Mouse (Mus musculus) thymus, adult 2 months (tissue): ENCODE data around the gene Ctcf. TPM values are rescaled to one million over a fixed set of nuclear protein-coding genes. Genes with fewer than 3 reads are reported as not detected.

Experiments used
- DNase-seq: peaks from one replicate; pipeline ENCODE4 v3.0.0; 2021
- H3K27ac ChIP-seq: fragments of 200-500 bp; 2 replicates; pipeline ENCODE4 v1.5.1; 2012; ENCODE audit warnings: low read length, control low read depth; ENCODE audit not compliant: control insufficient read depth, insufficient read depth
- H3K27me3 ChIP-seq: fragments of 200-500 bp; 2 replicates; pipeline ENCODE4 v1.6.1; 2012; ENCODE audit warnings: mild to moderate bottlenecking, low read length, moderate library complexity, mixed read lengths; ENCODE audit not compliant: control insufficient read depth, insufficient read depth
- H3K36me3 ChIP-seq: fragments of 200-500 bp; 2 replicates; pipeline ENCODE4 v1.6.1; 2012; ENCODE audit warnings: mild to moderate bottlenecking, low read length, moderate library complexity; ENCODE audit not compliant: control insufficient read depth, insufficient read depth
- H3K4me1 ChIP-seq: fragments of 200-500 bp; replicated peaks from 2 replicates; pipeline ENCODE4 v1.6.1; 2012; ENCODE audit warnings: low read length; ENCODE audit not compliant: control insufficient read depth, insufficient read depth
- H3K4me3 ChIP-seq: fragments of 200-500 bp; 2 replicates; pipeline ENCODE4 v1.5.1; 2012; ENCODE audit warnings: mild to moderate bottlenecking, low read length, control low read depth, moderate library complexity; ENCODE audit not compliant: control insufficient read depth, insufficient read depth
- CTCF ChIP-seq: fragments of 200-500 bp; IDR thresholded peaks from 2 replicates; pipeline ENCODE4 v1.5.1; 2012; ENCODE audit warnings: mild to moderate bottlenecking, control low read depth, low read length, moderate library complexity, borderline replicate concordance; ENCODE audit not compliant: control insufficient read depth, poor library complexity, insufficient read depth; ENCODE audit errors: extremely low read depth
- POLR2A ChIP-seq: fragments of 200-500 bp; IDR thresholded peaks from 2 replicates; pipeline ENCODE4 v1.6.1; 2012; ENCODE audit warnings: mild to moderate bottlenecking, low read length, control low read depth, moderate library complexity; ENCODE audit not compliant: control insufficient read depth, poor library complexity, insufficient read depth; ENCODE audit errors: extremely low read depth
- WGBS: fragments of 180-500 bp; shearing (Covaris S2); methylation state at CpG from one replicate; pipeline ENCODE4 v1.1.7; 2018; 5-methylcytosine and 5-hydroxymethylcytosine counted together
- polyA plus RNA-seq: library from polyadenylated mRNA; depleted of rRNA; stranded (reverse); fragments of >200 nt; gene quantifications from 2 replicates; pipeline ENCODE4 v1.2.3, GENCODE M21; 2012

Gene Ctcf
- polyA plus RNA-seq, 1 experiment = 67.0 TPM

- no peak for DNase-seq
- peaks cover 6% of the 10 kb centered on the region; the same call in 1 of the 2 replicates for H3K4me1 ChIP-seq
- peaks cover 11% of the 10 kb centered on the region for H3K36me3 ChIP-seq
- H3K27ac ChIP-seq = no peak overlapping the region; the same call in 1 of the 2 replicates
- WGBS = 53% methylated on average over 1 of the region's 1 CpGs
- H3K4me3 ChIP-seq = no peak overlapping the region
- H3K27me3 ChIP-seq = no peaks in the 10 kb centered on the region
- TF ChIP-seq CTCF (no peak), POLR2A (no peak)
Measured at GRCm38 (mm10) chr8:105639835-105640234, 3.5 kb downstream of the Ctcf start.

- WGBS = 87% methylated on average over 2 of the region's 2 CpGs
- peaks cover 6% of the 10 kb centered on the region; the same call in 1 of the 2 replicates for H3K4me1 ChIP-seq
- no peak overlapping the region for H3K4me3 ChIP-seq
- TF ChIP-seq POLR2A (no peak), CTCF (no peak)
- H3K36me3 ChIP-seq = peaks cover 17% of the 10 kb centered on the region
- no peak for DNase-seq
- H3K27ac ChIP-seq = no peak overlapping the region
- no peaks in the 10 kb centered on the region for H3K27me3 ChIP-seq
Measured at GRCm38 (mm10) chr8:105640511-105640910, 4.1 kb downstream of the Ctcf start.

- peaks cover 29% of the 10 kb centered on the region for H3K36me3 ChIP-seq
- no peak overlapping the region for H3K27ac ChIP-seq
- no peaks in the 10 kb centered on the region for H3K27me3 ChIP-seq
- TF ChIP-seq POLR2A (no peak), CTCF (no peak)
- 87% methylated on average over 1 of the region's 1 CpGs for WGBS
- H3K4me3 ChIP-seq = no peak overlapping the region
- H3K4me1 ChIP-seq = no peaks in the 10 kb centered on the region
- no peak for DNase-seq
Measured at GRCm38 (mm10) chr8:105645205-105645604, 8.8 kb downstream of the Ctcf start.

- Histone ChIP-seq H3K4me1 (0 out of 2 replicates have a peak, but pooled peaks cover 3% of the 10 kb centered on the region), H3K4me3 (no peak overlapping the region), H3K36me3 (peaks cover 41% of the 10 kb centered on the region), H3K27ac (no peak overlapping the region), H3K27me3 (no peaks in the 10 kb centered on the region)
- DNase-seq = no peak
- 100% methylated on average over 1 of the region's 1 CpGs for WGBS
- TF ChIP-seq POLR2A (no peak), CTCF (no peak)
Measured at GRCm38 (mm10) chr8:105648929-105649328, 12.6 kb downstream of the Ctcf start.

- Histone ChIP-seq H3K4me3 (no peak overlapping the region), H3K4me1 (no peaks in the 10 kb centered on the region; the same call in 1 of the 2 replicates), H3K36me3 (peaks cover 26% of the 10 kb centered on the region), H3K27me3 (no peaks in the 10 kb centered on the region), H3K27ac (no peak overlapping the region)
- no peak for DNase-seq
- TF ChIP-seq POLR2A = no peak
- TF ChIP-seq CTCF = no peak
Measured at GRCm38 (mm10) chr8:105657641-105658040, 21.3 kb downstream of the Ctcf start.

GRCm38 (mm10) chr8:105661167-105661566 is 24.8 kb downstream of the Ctcf start:
- H3K27ac ChIP-seq = no peak overlapping the region
- TF ChIP-seq CTCF (no peak), POLR2A (no peak)
- peak; percentile 48 for DNase-seq
- H3K27me3 ChIP-seq = no peaks in the 10 kb centered on the region
- no peaks in the 10 kb centered on the region; the same call in 1 of the 2 replicates for H3K4me1 ChIP-seq
- H3K4me3 ChIP-seq = no peak overlapping the region
- WGBS = 52% methylated on average over 3 of the region's 3 CpGs
- H3K36me3 ChIP-seq = peaks cover 31% of the 10 kb centered on the region

GRCm38 (mm10) chr8:105677891-105678290 is 41.5 kb downstream of the Ctcf start:
- H3K27ac ChIP-seq = no peak overlapping the region
- no peak for TF ChIP-seq POLR2A
- no peak for TF ChIP-seq CTCF
- WGBS = 84% methylated on average over 1 of the region's 1 CpGs
- peaks cover 94% of the 10 kb centered on the region for H3K36me3 ChIP-seq
- H3K27me3 ChIP-seq = no peaks in the 10 kb centered on the region
- no peaks in the 10 kb centered on the region for H3K4me1 ChIP-seq
- no peak for DNase-seq
- no peak overlapping the region for H3K4me3 ChIP-seq
